Mouse (Mus musculus) stomach, embryonic 15.5 days (tissue): Measurements from ENCODE around the gene Rai2. TPM values are rescaled to one million over a fixed set of nuclear protein-coding genes. Genes with fewer than 3 reads are reported as not detected.
"Not testable (repeated sequence)": the region's sequence is repeated elsewhere in the genome, so short reads cannot be mapped to it uniquely, and the experiment has no call there.

Source experiments
- ATAC-seq: fragments of 200-750 bp; cut with Nextera tagmentation; 2 replicates; pipeline ENCODE4 v1.8.0; 2017; ENCODE audit warnings: low read depth, moderate number of reproducible peaks, moderate TSS enrichment; ENCODE audit not compliant: insufficient read depth, low FRiP score
- H3K27ac ChIP-seq: fragments of 300-500 bp; sonication (generic); 2 replicates; pipeline ENCODE4 v1.5.1; 2015; ENCODE audit warnings: mild to moderate bottlenecking, inconsistent platforms
- H3K27me3 ChIP-seq: fragments of 300-500 bp; sonication (generic); replicated peaks from 2 replicates; pipeline ENCODE4 v1.6.1; 2015; ENCODE audit warnings: inconsistent platforms
- H3K36me3 ChIP-seq: fragments of 300-500 bp; sonication (generic); 2 replicates; pipeline ENCODE4 v1.6.1; 2015; ENCODE audit warnings: inconsistent platforms
- H3K4me1 ChIP-seq: fragments of 300-500 bp; sonication (generic); 2 replicates; pipeline ENCODE4 v1.6.1; 2015; ENCODE audit warnings: inconsistent platforms
- H3K4me2 ChIP-seq: fragments of 300-500 bp; sonication (generic); 2 replicates; pipeline ENCODE4 v1.6.1; 2015; ENCODE audit warnings: mild to moderate bottlenecking, inconsistent platforms
- H3K4me3 ChIP-seq: fragments of 300-500 bp; sonication (generic); replicated peaks from 2 replicates; pipeline ENCODE4 v1.5.1; 2015; ENCODE audit warnings: inconsistent platforms
- H3K9ac ChIP-seq: fragments of 300-500 bp; sonication (generic); 2 replicates; pipeline ENCODE4 v1.6.1; 2015; ENCODE audit warnings: inconsistent platforms
- H3K9me3 ChIP-seq: fragments of 300-500 bp; sonication (generic); 2 replicates; pipeline ENCODE4 v1.6.1; 2016; ENCODE audit warnings: inconsistent platforms
- WGBS: fragments of 180-500 bp; shearing (Covaris S2); methylation state at CpG from one replicate; pipeline ENCODE4 v1.1.7; 2015; 5-methylcytosine and 5-hydroxymethylcytosine counted together
- polyA plus RNA-seq: library from polyadenylated mRNA; unstranded; fragments of >200 nt; fragmentation: Nextera tagmentation; extraction: Ambion mirVana; gene quantifications from 2 replicates; pipeline ENCODE4 v1.2.1, GENCODE M21; 2015

Gene Rai2
- polyA plus RNA-seq, 1 experiment from 2014 or later, result 8.6 TPM

DNA sequence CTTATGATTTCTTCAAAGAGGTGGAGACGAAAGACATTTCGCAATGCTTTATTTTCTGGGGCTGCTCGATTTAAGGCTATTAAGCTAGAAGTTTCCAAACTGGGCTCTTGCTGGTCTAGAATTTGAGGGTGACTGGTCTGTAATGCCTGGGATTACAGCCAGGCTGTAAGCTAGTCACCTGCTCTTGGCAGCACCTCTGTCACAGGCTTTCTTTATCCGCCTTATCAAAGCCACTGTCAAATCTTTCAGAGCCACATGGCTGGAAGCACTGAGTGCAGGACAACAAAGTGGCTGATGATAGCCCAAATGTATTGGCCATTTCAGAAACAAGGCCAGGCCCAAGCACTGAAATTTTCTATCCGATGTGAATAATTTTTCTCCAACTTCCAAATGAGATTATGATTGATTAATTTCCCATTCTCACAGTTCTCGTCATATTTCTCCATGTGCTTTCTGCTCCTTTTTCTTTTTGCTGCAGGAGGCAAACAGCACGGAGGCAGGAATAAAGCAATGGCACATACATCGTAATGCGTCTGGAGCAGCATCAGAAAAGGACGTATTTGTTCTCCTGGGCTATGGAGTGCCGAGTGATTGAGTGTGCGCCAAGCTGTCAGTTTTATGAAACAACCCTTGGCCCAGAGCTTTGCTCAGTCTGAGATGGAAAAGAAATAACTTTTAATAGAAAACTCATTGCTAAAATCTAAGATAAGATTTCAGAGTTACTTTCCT lies 16.9 kb downstream of the Rai2 start:
- 78% methylated on average over 12 of the region's 12 CpGs for WGBS
- Histone ChIP-seq H3K9ac (no peak overlapping the region), H3K9me3 (no peaks in the 10 kb centered on the region), H3K4me3 (no peak overlapping the region), H3K4me1 (no peaks in the 10 kb centered on the region), H3K27me3 (peaks cover 2% of the 10 kb centered on the region; the same call in 1 of the 2 replicates), H3K27ac (no peak overlapping the region), H3K36me3 (no peaks in the 10 kb centered on the region), H3K4me2 (no peak overlapping the region)
- no peak for ATAC-seq

DNA sequence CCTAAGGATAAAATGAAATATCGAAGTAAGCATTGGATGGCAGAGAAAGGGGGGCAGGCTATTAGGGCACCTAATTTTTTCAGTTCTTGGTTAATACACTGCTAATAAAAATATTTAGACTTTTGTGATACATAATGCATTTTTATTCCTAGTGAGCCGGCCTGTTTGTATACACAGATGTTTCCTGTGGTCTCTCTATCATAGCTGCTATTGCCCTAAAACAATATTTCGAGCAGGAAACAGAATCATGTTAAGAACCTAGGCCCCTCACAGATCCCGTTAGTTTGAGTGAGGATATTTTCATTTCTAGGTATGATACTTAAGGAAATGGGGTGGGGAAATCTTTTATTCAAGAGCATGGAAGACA lies 17.4 kb downstream of the Rai2 start:
- no peak overlapping the region for H3K27ac ChIP-seq
- no peak for ATAC-seq
- H3K36me3 ChIP-seq, result no peaks in the 10 kb centered on the region
- H3K4me3 ChIP-seq, result no peak overlapping the region
- no peak overlapping the region for H3K4me2 ChIP-seq
- no peaks in the 10 kb centered on the region for H3K4me1 ChIP-seq
- no peak overlapping the region for H3K9ac ChIP-seq
- WGBS, result 60% methylated on average over 4 of the region's 4 CpGs
- H3K27me3 ChIP-seq, result peaks cover 2% of the 10 kb centered on the region; the same call in 1 of the 2 replicates
- no peaks in the 10 kb centered on the region for H3K9me3 ChIP-seq

DNA sequence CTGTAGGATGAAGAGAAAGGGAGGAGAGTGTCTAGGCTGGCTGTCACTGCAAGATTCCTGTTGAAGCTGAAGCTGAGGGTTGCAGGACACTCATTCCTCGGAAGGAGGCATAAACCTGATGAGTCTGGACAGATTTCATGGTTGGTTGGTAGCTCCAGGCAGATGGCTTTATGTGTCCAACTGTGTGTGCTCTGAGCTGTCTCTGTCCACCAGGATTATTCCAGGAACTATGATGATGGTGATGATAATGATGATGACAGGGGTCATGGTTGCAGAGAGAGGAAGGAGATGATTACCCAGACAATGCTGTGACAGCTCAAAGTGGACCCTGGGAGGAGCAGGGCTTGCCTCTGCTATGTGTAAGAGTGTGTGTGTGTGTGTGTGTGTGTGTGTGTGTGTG lies 22.5 kb downstream of the Rai2 start:
- Histone ChIP-seq H3K4me1 (no peaks in the 10 kb centered on the region), H3K9ac (no peak overlapping the region), H3K27ac (no peak overlapping the region), H3K27me3 (no peaks in the 10 kb centered on the region; the same call in 1 of the 2 replicates), H3K36me3 (no peaks in the 10 kb centered on the region), H3K4me3 (no peak overlapping the region), H3K9me3 (no peaks in the 10 kb centered on the region), H3K4me2 (no peak overlapping the region)
- WGBS, result 59% methylated on average over 1 of the region's 1 CpGs
- ATAC-seq, result no peak

DNA sequence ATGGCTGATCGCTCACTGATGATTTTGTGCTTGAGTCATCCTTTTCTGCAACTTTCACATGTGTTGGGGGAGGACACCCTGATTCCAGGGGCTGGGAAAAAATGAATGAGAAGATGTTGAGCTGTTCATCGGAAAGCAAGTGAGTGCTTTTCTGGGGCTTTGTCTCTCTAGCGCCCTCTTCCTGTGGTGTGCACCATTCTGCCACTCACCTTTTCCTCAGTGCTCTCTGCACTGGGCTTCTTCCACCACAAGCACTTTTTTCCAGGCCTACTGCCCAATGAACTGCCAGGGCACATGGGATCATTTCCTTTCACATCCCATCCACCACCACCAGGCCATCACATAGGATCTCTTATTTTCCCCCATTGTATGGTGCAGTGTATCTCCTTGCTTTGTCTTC lies 26.2 kb downstream of the Rai2 start:
- H3K4me1 ChIP-seq, result no peaks in the 10 kb centered on the region
- no peaks in the 10 kb centered on the region for H3K36me3 ChIP-seq
- H3K9ac ChIP-seq, result no peak overlapping the region
- H3K4me3 ChIP-seq, result no peak overlapping the region
- ATAC-seq, result no peak
- H3K9me3 ChIP-seq, result no peaks in the 10 kb centered on the region
- H3K27me3 ChIP-seq, result no peaks in the 10 kb centered on the region
- H3K4me2 ChIP-seq, result no peak overlapping the region
- 56% methylated on average over 3 of the region's 3 CpGs for WGBS
- H3K27ac ChIP-seq, result no peak overlapping the region

DNA sequence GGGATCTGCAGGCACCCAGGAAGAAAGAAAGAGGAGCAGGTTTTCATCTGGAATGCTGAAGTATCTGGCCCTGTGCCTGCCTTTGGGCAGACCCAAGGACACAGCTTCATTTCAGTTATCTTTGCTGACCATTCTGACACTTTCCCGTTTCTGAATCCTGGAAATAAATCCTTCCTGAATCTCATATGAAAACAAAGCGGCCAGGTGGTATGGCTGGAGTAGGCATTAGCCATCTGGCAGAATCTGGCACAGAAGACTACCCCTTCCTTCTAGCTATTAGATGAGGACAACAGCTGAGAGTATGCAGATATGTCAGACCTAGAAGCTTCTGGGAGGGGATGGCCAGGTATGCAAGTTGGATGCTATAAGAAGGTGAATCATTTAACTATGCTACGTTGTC lies 28.4 kb downstream of the Rai2 start:
- Histone ChIP-seq H3K27ac (no peak overlapping the region), H3K9ac (no peak overlapping the region), H3K4me1 (no peaks in the 10 kb centered on the region), H3K27me3 (no peaks in the 10 kb centered on the region), H3K36me3 (no peaks in the 10 kb centered on the region), H3K4me3 (no peak overlapping the region), H3K4me2 (no peak overlapping the region), H3K9me3 (no peaks in the 10 kb centered on the region)
- ATAC-seq, result no peak
- WGBS, result 78% methylated on average over 3 of the region's 3 CpGs

DNA sequence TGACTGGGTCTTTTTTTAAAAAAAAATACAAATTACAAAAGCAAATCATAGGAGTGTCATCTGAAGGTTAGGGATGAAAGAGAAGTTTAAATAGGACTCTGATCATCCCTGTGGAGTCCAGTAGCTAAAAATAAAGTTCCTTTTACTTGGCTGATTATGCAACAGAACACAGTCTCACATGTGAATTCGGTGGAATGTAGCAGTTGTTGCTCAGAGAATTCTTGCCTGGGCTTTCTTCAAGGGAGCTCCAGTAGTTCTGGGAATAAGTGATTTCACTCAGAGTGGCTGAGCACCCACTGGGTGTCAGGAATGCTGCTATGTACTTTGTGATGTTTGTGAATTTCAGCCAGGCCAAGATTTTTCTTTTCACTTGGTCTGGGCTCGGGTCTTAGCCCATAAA lies 30.5 kb downstream of the Rai2 start:
- no peak for ATAC-seq
- no peaks in the 10 kb centered on the region for H3K36me3 ChIP-seq
- no peak overlapping the region for H3K27ac ChIP-seq
- H3K4me1 ChIP-seq, result no peaks in the 10 kb centered on the region
- no peaks in the 10 kb centered on the region for H3K9me3 ChIP-seq
- no peak overlapping the region for H3K4me3 ChIP-seq
- H3K4me2 ChIP-seq, result no peak overlapping the region
- 61% methylated on average over 2 of the region's 2 CpGs for WGBS
- H3K27me3 ChIP-seq, result no peaks in the 10 kb centered on the region
- no peak overlapping the region for H3K9ac ChIP-seq

DNA sequence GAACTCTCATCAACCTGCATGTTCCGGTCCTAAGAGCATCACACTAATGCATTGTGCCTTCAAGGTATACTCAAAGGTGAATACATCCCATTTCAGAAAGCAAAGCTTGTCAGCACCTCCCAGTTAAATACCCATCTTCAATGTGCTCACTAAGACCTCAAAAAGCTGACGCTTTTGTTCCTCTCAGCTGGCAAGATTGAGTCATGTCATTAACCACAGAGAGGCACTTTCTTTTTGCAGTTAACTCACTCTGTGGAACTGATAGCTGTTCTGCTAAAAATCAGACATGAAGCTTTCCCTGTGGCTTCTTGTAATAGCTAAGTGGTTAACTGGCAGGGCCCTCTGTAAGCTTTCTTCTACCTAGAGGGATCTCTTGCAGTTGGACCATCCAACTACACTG lies 36.6 kb downstream of the Rai2 start:
- H3K4me1 ChIP-seq, result no peaks in the 10 kb centered on the region
- WGBS, result 81% methylated on average over 2 of the region's 2 CpGs
- no peaks in the 10 kb centered on the region for H3K36me3 ChIP-seq
- H3K4me2 ChIP-seq, result no peak overlapping the region
- ATAC-seq, result no peak
- H3K27me3 ChIP-seq, result no peaks in the 10 kb centered on the region
- no peak overlapping the region for H3K27ac ChIP-seq
- H3K9ac ChIP-seq, result no peak overlapping the region
- no peaks in the 10 kb centered on the region for H3K9me3 ChIP-seq
- H3K4me3 ChIP-seq, result no peak overlapping the region

DNA sequence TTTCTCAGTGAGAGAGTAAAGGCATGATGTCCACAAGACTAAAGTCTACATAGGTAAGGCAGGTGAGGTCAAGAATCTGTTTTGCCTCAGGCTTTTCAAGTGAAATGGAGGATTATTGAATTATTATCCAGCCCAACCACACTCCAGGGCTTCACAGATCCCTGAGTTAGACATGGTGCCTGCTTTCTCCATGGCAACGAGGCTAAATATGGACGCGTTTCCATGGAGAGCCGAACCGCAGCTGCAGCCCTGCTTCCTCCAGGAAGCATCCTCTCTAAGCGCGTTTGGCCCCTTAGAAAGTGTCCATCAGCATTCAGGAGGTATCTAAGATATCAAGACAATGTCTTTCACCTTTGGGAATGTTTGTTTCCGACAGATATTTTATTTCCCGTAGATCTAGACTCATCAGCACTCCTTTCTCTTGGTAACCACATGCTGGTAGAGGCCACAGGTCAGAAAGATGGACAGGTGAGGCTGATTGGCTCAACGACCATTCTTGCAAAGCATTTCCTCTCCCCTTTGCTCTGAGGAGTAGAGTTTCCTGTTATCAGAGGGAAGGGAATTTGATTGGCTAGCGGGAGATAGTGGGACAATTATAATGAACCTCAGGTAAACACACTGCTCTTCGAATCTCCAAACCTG lies 59.6 kb downstream of the Rai2 start:
- Histone ChIP-seq H3K9ac (no peak overlapping the region), H3K36me3 (no peaks in the 10 kb centered on the region), H3K27me3 (peaks cover 3% of the 10 kb centered on the region; the same call in 1 of the 2 replicates), H3K27ac (no peak overlapping the region), H3K4me2 (no peak overlapping the region), H3K4me3 (no peak overlapping the region), H3K9me3 (no peaks in the 10 kb centered on the region), H3K4me1 (no peaks in the 10 kb centered on the region)
- 69% methylated on average over 12 of the region's 12 CpGs for WGBS
- no peak for ATAC-seq

DNA sequence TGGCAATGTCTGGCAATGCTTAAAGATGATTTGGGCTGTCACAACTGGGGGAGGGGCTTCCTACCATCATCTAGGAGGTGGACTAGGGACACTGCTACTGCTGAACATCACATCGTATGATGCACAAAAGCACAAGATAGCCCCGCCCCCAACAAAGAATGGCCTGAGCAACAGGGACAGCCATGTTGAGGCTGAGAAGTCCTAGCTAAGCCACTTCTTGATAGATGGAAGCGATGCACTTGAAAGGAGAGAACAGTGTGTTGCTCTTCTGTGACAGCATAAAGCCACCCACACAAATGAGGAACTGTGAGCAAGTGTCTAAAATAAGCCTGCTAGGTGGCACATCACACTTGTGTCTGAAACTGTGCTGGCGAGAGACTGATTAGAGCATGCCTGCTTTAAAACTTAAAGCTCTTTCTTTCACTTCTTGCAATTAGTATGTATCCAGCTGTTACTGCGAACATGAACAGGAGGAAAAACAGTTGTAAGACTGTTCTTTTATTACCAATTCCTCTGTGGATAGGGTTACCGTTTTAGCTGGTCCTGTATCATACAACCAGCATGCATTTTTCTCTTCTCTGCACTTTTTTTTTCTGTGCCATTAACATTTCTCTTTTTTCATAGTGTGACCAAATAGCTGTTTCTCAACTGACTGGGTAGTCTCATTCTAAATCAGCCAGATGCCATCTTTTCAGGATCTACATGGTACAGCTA lies 63.6 kb downstream of the Rai2 start:
- ATAC-seq, result no peak
- Histone ChIP-seq H3K36me3 (no peaks in the 10 kb centered on the region), H3K4me2 (no peak overlapping the region), H3K27me3 (0 out of 2 replicates have a peak, but pooled peaks cover 3% of the 10 kb centered on the region), H3K9ac (no peak overlapping the region), H3K4me1 (no peaks in the 10 kb centered on the region), H3K9me3 (no peaks in the 10 kb centered on the region), H3K27ac (no peak overlapping the region), H3K4me3 (no peak overlapping the region)
- WGBS, result 81% methylated on average over 6 of the region's 6 CpGs

DNA sequence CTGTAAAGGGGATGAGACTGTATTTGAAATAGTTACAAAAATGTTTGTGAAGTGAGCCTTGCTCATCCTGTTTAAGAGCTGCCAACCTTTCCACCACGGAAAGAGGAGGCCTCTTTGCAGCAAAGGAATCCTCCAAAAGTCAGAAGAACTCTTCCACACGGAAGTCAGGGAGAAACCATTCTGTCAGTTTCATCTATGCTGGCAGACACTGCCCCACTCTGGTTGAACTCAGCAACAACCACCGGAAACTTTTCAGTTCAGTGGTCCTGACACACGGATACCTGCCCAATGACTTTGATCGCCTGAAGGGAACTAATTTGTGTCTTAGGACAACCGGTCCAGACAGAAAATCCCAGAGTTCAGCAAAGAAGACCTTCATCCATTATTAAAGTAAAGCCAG lies 73.3 kb downstream of the Rai2 start:
- Histone ChIP-seq H3K4me2 (no peak overlapping the region), H3K27ac (no peak overlapping the region), H3K9me3 (no peaks in the 10 kb centered on the region), H3K4me3 (no peak overlapping the region), H3K9ac (no peak overlapping the region), H3K36me3 (no peaks in the 10 kb centered on the region), H3K4me1 (no peaks in the 10 kb centered on the region), H3K27me3 (no peaks in the 10 kb centered on the region)
- no peak for ATAC-seq
- WGBS, result 23% methylated on average over 6 of the region's 6 CpGs

DNA sequence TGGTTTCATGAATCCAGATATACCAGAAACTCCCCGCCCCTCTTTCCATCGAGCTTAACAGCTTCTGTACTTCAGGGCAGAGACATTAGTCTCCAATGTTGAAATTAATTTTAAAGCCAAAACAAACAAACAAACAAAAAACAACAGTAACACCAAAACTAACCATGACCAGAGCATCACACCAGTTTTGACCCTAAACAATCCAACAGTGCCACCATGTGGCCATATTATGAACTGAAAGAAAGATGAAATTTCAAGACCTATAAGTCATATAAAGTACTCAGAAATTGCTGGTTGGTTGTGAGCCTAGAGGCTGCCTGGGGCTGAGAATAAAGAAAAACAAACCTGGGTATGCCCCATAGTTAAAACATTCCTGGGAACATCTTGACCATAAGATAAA lies 109.3 kb downstream of the Rai2 start:
- H3K9me3 ChIP-seq, H3K27me3 ChIP-seq, ATAC-seq, H3K4me3 ChIP-seq, H3K36me3 ChIP-seq, H3K27ac ChIP-seq, H3K4me2 ChIP-seq, H3K9ac ChIP-seq, H3K4me1 ChIP-seq: not testable (repeated sequence)
- WGBS, result 21% methylated on average over 2 of the region's 2 CpGs
